Mouse (Mus musculus): Measurements from ENCODE around the gene Sik2. TPM values are rescaled to one million over a fixed set of nuclear protein-coding genes. Genes with fewer than 3 reads are reported as not detected.

The Sik2 gene
- polyA plus RNA-seq, 1 experiment from 2014 or later: 15.5 TPM

GRCm38 (mm10) chr9:51004062-51004461 is 4.8 kb downstream of the Sik2 start:
- Histone ChIP-seq H3K9ac (replicated peaks; ENCODE audit: low read length) (no peak overlapping the region), H3K4me2 (replicated peaks; ENCODE audit: low read depth, low read length) (no peak overlapping the region)
- ATAC-seq (ENCODE audit: low FRiP score, low TSS enrichment): no peak

DNA sequence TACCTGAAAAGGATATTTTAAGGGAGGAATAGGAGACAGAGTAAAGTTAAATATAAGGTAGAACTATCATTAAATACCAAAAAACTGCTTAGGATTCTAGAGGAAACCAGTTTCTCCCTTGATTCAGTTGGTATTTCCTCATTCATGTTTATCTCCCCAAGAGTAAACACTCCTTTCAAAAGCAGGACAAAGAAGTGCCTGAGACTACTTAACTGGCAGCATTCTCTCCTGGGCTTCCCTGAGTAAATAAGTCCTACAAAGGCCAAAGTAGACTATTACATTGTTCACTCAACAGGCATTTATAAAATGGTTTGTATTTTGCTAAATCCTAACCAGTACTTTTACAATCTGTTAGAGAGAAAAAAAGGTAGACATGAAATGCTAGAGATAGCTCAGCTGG is 22.2 kb downstream of the Sik2 start:
- no peak overlapping the region for H3K4me2 ChIP-seq (replicated peaks; ENCODE audit: low read depth, low read length)
- no peaks in the 10 kb centered on the region for H3K9me3 ChIP-seq (ENCODE audit: low read length)
- no peak overlapping the region for H3K9ac ChIP-seq (replicated peaks; ENCODE audit: low read length)
- H3K4me3 ChIP-seq (ENCODE audit: low read length): no peak overlapping the region
- H3K4me1 ChIP-seq (ENCODE audit: insufficient read depth, low read length): no peaks in the 10 kb centered on the region
- ATAC-seq (ENCODE audit: low FRiP score, low TSS enrichment): no peak
- no peaks in the 10 kb centered on the region for H3K27me3 ChIP-seq (ENCODE audit: insufficient read depth, low read length)
- no peak overlapping the region for H3K27ac ChIP-seq (ENCODE audit: low read length)
- no peaks in the 10 kb centered on the region for H3K36me3 ChIP-seq (ENCODE audit: insufficient read depth, low read length)

More at GRCm38 (mm10) chr9:51004062-51004461, 4.8 kb downstream of the Sik2 start:
- H3K27me3 ChIP-seq (ENCODE audit: insufficient read depth, low read length): no peaks in the 10 kb centered on the region
- H3K4me3 ChIP-seq (ENCODE audit: low read length): no peak overlapping the region
- peaks cover 8% of the 10 kb centered on the region for H3K4me1 ChIP-seq (ENCODE audit: insufficient read depth, low read length)
- H3K27ac ChIP-seq (ENCODE audit: low read length): no peak overlapping the region
- WGBS: 91% methylated on average over 1 of the region's 1 CpGs
- no peaks in the 10 kb centered on the region for H3K9me3 ChIP-seq (ENCODE audit: low read length)
- peaks cover 3% of the 10 kb centered on the region; the same call in 1 of the 2 replicates for H3K36me3 ChIP-seq (ENCODE audit: insufficient read depth, low read length)

DNA sequence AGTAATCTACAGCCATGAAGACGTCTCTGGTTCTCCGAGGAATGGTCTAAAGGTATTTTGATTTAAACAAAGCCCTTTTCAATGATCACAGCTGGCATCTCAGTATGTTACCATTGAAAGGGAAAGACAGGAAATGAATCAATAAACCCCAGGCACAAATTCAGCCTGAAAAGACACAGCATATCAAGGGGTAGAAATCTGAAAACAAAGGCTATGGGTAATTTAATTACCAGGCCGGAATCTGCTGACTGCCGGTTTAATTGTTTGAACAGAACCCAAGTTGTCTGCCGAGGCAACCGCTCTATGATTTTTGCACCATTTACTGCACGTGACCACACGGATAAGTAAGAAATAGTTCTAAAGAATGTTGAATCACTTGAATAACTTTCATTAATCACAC is 22.8 kb downstream of the Sik2 start:
- H3K36me3 ChIP-seq (ENCODE audit: insufficient read depth, low read length): no peaks in the 10 kb centered on the region
- WGBS: 38% methylated on average over 8 of the region's 8 CpGs
- H3K4me1 ChIP-seq (ENCODE audit: insufficient read depth, low read length): no peaks in the 10 kb centered on the region
- H3K4me2 ChIP-seq (replicated peaks; ENCODE audit: low read depth, low read length): no peak overlapping the region
- no peaks in the 10 kb centered on the region for H3K9me3 ChIP-seq (ENCODE audit: low read length)
- no peak overlapping the region for H3K4me3 ChIP-seq (ENCODE audit: low read length)
- H3K27ac ChIP-seq (ENCODE audit: low read length): no peak overlapping the region
- H3K27me3 ChIP-seq (ENCODE audit: insufficient read depth, low read length): no peaks in the 10 kb centered on the region
- no peak overlapping the region for H3K9ac ChIP-seq (replicated peaks; ENCODE audit: low read length)
- no peak for ATAC-seq (ENCODE audit: low FRiP score, low TSS enrichment)

DNA sequence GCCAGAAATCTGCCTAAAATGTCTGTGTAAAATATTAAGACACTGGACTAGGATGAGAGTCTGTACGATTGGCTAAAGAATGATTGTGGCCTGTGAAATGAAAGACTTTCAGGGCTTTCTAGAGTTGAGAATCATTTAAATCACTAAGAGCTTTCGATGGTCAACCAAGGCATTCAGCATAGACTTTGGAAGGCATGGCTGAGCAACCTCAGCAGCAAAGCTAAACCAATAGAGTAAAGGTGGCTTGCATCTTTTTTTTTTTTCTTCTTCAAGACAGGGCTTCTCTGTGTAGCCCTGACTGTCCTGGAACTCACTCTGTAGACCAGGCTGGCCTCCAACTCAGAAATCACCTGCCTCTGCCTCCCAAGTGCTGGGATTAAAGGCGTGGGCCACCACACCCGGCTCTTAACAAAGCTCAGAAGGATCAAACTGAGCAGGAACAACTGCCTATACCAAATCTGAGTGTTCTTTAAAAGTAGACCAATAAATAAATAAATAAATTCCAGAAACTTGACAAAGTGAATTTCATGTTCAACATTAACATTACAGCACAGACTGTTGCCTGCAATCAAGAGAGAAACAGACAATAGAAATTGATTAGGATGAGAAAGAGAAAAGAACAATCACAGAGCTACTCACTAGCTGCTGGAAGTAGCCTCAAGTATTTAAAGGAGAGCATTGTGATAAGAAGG is 27.2 kb downstream of the Sik2 start:
- Histone ChIP-seq H3K4me2 (replicated peaks; ENCODE audit: low read depth, low read length) (no peak overlapping the region), H3K27me3 (ENCODE audit: insufficient read depth, low read length) (no peaks in the 10 kb centered on the region), H3K27ac (ENCODE audit: low read length) (no peak overlapping the region), H3K4me1 (ENCODE audit: insufficient read depth, low read length) (0 out of 2 replicates have a peak, but pooled peaks cover 2% of the 10 kb centered on the region), H3K36me3 (ENCODE audit: insufficient read depth, low read length) (no peaks in the 10 kb centered on the region), H3K4me3 (ENCODE audit: low read length) (no peak overlapping the region), H3K9me3 (ENCODE audit: low read length) (no peaks in the 10 kb centered on the region), H3K9ac (replicated peaks; ENCODE audit: low read length) (no peak overlapping the region)
- no peak for ATAC-seq (ENCODE audit: low FRiP score, low TSS enrichment)
- WGBS: 86% methylated on average over 4 of the region's 4 CpGs

DNA sequence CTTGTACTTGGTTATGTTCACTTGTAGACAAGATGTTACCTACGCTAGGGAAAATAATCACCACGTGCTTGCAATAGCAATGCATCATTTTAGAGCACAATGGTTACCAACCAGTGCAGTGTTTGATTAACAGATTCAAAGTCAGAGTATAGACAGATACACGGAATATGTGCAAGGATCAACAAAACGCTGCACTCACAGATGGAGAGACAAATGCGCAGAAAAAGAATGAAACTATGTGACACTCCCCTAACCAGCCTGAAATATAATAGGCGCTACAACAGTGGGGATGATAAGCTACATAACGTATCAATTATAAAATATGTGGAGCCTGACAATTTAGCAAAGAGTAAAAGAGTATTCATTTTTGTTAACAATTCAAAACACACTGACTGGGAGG is 34.2 kb downstream of the Sik2 start:
- no peak for ATAC-seq (ENCODE audit: low FRiP score, low TSS enrichment)
- Histone ChIP-seq H3K9me3 (ENCODE audit: low read length) (no peaks in the 10 kb centered on the region), H3K9ac (replicated peaks; ENCODE audit: low read length) (no peak overlapping the region), H3K27ac (ENCODE audit: low read length) (no peak overlapping the region), H3K27me3 (ENCODE audit: insufficient read depth, low read length) (no peaks in the 10 kb centered on the region), H3K36me3 (ENCODE audit: insufficient read depth, low read length) (no peaks in the 10 kb centered on the region), H3K4me2 (replicated peaks; ENCODE audit: low read depth, low read length) (no peak overlapping the region), H3K4me3 (ENCODE audit: low read length) (no peak overlapping the region), H3K4me1 (ENCODE audit: insufficient read depth, low read length) (0 out of 2 replicates have a peak, but pooled peaks cover 2% of the 10 kb centered on the region)
- WGBS: 91% methylated on average over 7 of the region's 7 CpGs

DNA sequence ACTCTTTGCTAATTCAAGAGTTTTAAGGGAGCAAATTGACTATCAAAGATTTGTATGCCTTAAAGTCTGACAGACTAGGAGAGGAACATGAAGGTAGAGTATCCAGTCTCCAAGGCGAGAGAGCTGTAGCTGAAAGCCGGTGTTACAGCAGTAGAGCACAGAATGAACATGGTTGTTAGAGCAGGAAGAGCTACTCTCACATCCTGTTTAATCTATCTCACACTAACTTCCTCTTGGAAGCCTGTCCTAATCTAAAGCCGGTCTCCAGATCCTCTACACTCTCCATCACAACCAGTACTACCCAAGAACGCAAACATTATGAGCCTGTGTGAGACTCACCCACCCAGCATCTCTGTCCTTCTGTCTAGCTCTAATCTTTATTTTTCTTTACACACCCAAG is 38.5 kb downstream of the Sik2 start:
- WGBS: 87% methylated on average over 4 of the region's 4 CpGs
- Histone ChIP-seq H3K4me1 (ENCODE audit: insufficient read depth, low read length) (no peaks in the 10 kb centered on the region), H3K27ac (ENCODE audit: low read length) (no peak overlapping the region), H3K9ac (replicated peaks; ENCODE audit: low read length) (no peak overlapping the region), H3K4me2 (replicated peaks; ENCODE audit: low read depth, low read length) (no peak overlapping the region), H3K36me3 (ENCODE audit: insufficient read depth, low read length) (no peaks in the 10 kb centered on the region), H3K27me3 (ENCODE audit: insufficient read depth, low read length) (no peaks in the 10 kb centered on the region), H3K9me3 (ENCODE audit: low read length) (no peaks in the 10 kb centered on the region), H3K4me3 (ENCODE audit: low read length) (no peak overlapping the region)
- no peak for ATAC-seq (ENCODE audit: low FRiP score, low TSS enrichment)

GRCm38 (mm10) chr9:50969266-50969665 is 39.6 kb downstream of the Sik2 start:
- 95% methylated on average over 3 of the region's 3 CpGs for WGBS
- Histone ChIP-seq H3K27ac (ENCODE audit: low read length) (no peak overlapping the region), H3K4me1 (ENCODE audit: insufficient read depth, low read length) (no peaks in the 10 kb centered on the region), H3K4me2 (replicated peaks; ENCODE audit: low read depth, low read length) (no peak overlapping the region), H3K9me3 (ENCODE audit: low read length) (no peaks in the 10 kb centered on the region), H3K4me3 (ENCODE audit: low read length) (no peak overlapping the region), H3K36me3 (ENCODE audit: insufficient read depth, low read length) (no peaks in the 10 kb centered on the region), H3K27me3 (ENCODE audit: insufficient read depth, low read length) (no peaks in the 10 kb centered on the region), H3K9ac (replicated peaks; ENCODE audit: low read length) (no peak overlapping the region)
- ATAC-seq (ENCODE audit: low FRiP score, low TSS enrichment): no peak

DNA sequence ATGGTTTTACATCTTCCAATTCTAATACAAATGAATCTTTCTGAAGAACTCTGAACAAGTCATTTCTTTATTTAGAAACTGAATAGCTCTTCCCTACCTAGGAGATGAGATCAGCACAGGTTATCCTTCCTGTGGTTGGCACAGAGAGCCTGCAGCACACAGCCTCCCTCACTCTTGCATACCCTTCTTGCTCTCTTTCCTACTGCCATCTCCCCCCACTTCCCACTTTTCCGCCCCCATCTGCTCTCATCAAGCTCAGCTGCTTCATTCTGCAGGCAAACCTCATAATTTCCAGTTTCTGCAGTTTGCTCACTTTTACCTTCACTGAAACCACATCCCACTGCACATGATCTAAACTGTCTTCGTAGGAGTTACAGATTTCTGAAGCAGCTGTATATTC is 42.6 kb downstream of the Sik2 start:
- Histone ChIP-seq H3K9me3 (ENCODE audit: low read length) (no peaks in the 10 kb centered on the region), H3K36me3 (ENCODE audit: insufficient read depth, low read length) (no peaks in the 10 kb centered on the region), H3K9ac (replicated peaks; ENCODE audit: low read length) (no peak overlapping the region), H3K4me1 (ENCODE audit: insufficient read depth, low read length) (no peaks in the 10 kb centered on the region), H3K4me2 (replicated peaks; ENCODE audit: low read depth, low read length) (no peak overlapping the region), H3K27me3 (ENCODE audit: insufficient read depth, low read length) (no peaks in the 10 kb centered on the region), H3K27ac (ENCODE audit: low read length) (no peak overlapping the region), H3K4me3 (ENCODE audit: low read length) (no peak overlapping the region)
- 92% methylated on average over 2 of the region's 2 CpGs for WGBS
- no peak for ATAC-seq (ENCODE audit: low FRiP score, low TSS enrichment)

DNA sequence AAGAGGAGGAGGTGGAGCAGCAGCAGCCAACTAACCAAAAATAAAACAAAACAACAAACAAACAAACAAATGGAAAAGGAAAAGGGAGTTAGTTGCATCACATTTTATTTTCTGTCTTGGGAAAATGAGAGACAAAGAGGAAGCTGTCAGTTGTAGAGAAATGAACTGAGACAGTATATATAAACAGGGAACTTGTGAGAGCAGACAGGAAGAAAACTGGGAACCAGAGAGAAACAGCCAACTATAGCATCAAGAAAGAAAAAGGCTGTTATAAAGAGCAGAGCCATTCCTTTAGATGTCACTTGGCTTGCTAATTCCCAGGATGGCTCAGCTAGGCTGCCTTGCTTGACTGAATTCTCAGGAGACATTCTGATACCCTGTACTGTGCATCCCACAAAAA is 43.5 kb downstream of the Sik2 start:
- no peaks in the 10 kb centered on the region for H3K27me3 ChIP-seq (ENCODE audit: insufficient read depth, low read length)
- H3K9ac ChIP-seq (replicated peaks; ENCODE audit: low read length): no peak overlapping the region
- H3K4me3 ChIP-seq (ENCODE audit: low read length): no peak overlapping the region
- H3K9me3 ChIP-seq (ENCODE audit: low read length): no peaks in the 10 kb centered on the region
- no peaks in the 10 kb centered on the region for H3K36me3 ChIP-seq (ENCODE audit: insufficient read depth, low read length)
- no peak for ATAC-seq (ENCODE audit: low FRiP score, low TSS enrichment)
- no peaks in the 10 kb centered on the region for H3K4me1 ChIP-seq (ENCODE audit: insufficient read depth, low read length)
- no peak overlapping the region for H3K4me2 ChIP-seq (replicated peaks; ENCODE audit: low read depth, low read length)
- H3K27ac ChIP-seq (ENCODE audit: low read length): no peak overlapping the region

- ATAC-seq (ENCODE audit: low FRiP score, low TSS enrichment): no peak
These were observed 44.0 kb downstream of the Sik2 start for GRCm38 (mm10) chr9:50964911-50965310.

More at GRCm38 (mm10) chr9:50964911-50965310, 44.0 kb downstream of the Sik2 start:
- no peaks in the 10 kb centered on the region for H3K36me3 ChIP-seq (ENCODE audit: insufficient read depth, low read length)
- H3K4me3 ChIP-seq (ENCODE audit: low read length): no peak overlapping the region
- no peak overlapping the region for H3K27ac ChIP-seq (ENCODE audit: low read length)
- no peaks in the 10 kb centered on the region for H3K9me3 ChIP-seq (ENCODE audit: low read length)
- 82% methylated on average over 2 of the region's 2 CpGs for WGBS
- no peak overlapping the region for H3K9ac ChIP-seq (replicated peaks; ENCODE audit: low read length)
- H3K4me1 ChIP-seq (ENCODE audit: insufficient read depth, low read length): no peaks in the 10 kb centered on the region
- no peak overlapping the region for H3K4me2 ChIP-seq (replicated peaks; ENCODE audit: low read depth, low read length)
- no peaks in the 10 kb centered on the region for H3K27me3 ChIP-seq (ENCODE audit: insufficient read depth, low read length)
